Mouse (Mus musculus) inflammation-experienced regulatory T-cells, adult 6 months (primary cell): ENCODE data around the gene Ccdc171. TPM values are rescaled to one million over a fixed set of nuclear protein-coding genes. Genes with fewer than 3 reads are reported as not detected.
"Not testable (repeated sequence)": the region's sequence is repeated elsewhere in the genome, so short reads cannot be mapped to it uniquely, and the experiment has no call there.

ENCODE experiments used
- ATAC-seq: one replicate; pipeline ENCODE4 v1.8.0; 2017
- polyA plus RNA-seq, 3 experiments: library from polyadenylated mRNA; unstranded; fragments of 100-300 nt; shearing (Covaris generic); gene quantifications; one replicate each; pipeline ENCODE4 v1.2.1; 2017

Gene Ccdc171
- polyA plus RNA-seq, 3 experiments from 2014 or later, result 6.4 to 15.4 (median 14.2) TPM

DNA sequence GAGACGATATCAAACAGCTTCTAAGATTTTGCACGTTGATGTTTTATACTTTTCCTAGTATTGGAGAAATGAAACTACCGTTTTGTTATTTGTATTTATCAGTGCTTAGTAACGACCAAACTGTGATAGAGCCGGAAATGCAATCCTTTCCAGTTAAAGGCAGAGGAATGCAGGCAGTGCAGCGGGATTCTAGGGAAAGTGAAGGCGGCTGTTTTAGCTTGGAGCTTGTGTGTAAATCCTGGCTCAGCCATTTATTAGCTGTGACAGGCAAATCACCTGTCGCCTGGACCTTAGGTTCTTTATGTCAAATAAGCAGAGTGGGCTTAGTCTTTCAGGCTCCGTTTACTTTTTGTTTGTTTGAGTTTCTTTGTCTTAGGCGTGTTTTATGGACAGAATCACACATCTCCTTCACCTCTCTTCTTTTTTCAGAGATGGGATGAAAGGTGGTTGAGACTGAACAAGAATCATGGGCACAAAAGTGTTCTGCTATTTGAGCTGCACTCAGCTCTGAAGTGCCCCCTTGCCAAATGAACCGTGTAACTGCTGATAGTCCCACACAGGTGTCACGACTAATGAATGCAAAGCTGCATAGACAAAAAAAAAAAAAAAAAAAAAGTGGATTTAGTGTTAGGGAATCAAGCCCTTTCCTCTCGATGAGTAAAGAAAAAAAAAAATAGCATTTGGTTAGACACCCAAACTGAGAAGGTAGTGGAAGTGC lies 1.1 kb downstream of the Ccdc171 start:
- no peak for ATAC-seq

DNA sequence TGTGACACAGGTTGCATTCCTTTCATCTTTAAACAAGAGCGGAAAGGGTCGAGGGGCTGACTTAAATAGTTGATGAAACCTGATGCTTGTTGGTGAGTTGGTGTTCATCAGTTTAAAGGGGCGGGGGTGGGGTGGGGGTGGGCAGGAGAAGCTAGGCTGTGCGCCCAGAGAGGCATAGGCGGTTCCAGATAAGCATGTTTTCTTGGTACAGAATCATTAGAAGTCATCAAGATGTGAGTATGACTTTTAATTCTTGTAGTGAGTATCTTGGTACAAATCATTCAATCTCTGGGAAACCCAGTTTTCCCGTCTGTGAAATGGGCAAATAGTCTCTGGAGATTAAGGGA lies 1.6 kb downstream of the Ccdc171 start:
- ATAC-seq, result no peak

DNA sequence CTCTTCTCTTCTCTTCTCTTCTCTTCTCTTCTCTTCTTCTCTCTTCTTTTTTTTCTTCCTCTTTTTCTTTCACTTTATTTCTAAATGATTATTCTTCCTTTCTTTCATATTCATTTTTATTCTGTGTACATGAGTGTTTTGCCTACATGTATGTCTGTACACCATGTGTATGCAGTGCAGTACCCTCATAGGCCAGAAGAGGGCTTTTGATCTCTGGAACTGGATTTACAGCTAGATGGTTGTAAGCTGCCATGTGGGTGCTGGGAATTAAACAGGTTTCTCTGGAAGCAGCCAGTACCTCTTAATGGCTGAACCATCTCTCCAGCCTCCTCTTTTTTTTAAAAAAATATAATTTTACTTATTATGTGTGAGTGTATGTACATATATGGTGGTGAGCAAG lies 2.6 kb downstream of the Ccdc171 start:
- no peak for ATAC-seq

DNA sequence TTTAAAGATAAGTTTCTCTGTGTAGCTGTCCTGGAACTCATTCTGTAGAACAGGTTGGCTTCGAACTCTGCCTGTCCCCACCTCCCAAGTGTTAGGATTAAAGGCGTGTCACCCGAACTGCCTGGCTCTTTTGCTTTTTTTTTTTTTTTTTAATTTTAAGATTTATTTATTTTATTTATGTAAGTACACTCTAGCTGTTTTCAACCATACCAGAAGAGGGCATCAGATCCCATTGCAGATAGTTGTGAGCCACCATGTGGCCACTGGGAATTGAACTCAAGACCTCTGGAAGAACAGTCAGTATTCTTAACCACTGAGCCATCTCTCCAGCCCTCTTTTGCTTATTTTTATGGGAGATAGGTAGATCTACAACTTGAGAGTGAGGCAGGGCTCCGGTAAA lies 4.7 kb downstream of the Ccdc171 start:
- not testable (repeated sequence) for ATAC-seq

DNA sequence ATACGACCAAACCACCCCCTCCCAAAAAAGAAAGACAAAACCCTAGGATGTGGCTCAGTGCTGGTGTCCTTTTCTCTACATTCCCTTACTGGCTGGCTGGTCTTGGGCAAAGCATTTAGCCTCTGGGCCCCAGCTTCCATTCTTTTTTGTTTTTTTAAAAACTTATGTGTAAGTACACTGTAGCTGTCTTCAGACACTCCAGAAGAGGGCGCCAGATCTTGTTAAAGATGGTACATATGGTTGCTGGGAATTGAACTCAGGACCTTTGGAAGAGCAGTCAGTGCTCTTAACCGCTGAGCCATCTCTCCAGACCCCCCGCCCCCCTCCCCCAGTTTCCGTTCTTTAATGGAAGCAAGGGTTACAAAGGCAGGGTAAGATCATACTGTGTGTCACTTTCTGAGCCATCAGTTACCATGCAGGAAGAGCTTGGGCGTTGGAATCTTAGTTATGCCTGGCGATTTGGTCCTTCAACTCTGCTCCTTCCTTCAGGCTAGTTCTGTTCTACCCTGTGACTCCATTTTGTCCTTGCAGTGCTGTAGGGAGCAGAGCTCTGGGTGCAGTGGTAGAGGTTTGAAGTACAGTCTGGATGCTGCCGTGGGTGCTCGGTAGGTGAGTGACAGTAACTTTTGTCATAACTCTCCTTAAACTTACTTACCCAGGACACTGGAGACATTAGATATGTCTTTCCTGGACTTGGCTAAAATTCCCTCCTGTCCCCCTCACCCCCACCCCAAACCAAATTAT lies 8.0 kb downstream of the Ccdc171 start:
- no peak for ATAC-seq

DNA sequence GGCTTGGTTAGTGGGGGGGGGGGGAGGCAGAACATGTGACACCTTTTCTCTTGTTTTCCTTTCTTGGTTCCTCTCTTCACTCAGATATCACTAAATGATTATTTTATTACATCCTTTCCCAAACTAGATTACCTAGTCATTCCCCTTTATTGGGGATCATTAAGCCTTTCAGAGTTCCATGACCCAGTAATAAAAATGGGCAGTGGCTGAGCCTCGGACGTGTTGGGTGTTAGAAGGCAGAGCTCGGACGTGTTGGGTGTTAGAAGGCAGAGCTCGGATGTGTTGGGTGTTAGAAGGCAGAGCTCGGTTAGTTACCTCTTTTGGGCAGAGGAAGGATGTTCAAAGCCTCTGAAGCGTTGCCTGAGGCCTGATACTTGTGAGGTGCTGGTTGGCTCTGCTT lies 8.7 kb downstream of the Ccdc171 start:
- ATAC-seq, result no peak

DNA sequence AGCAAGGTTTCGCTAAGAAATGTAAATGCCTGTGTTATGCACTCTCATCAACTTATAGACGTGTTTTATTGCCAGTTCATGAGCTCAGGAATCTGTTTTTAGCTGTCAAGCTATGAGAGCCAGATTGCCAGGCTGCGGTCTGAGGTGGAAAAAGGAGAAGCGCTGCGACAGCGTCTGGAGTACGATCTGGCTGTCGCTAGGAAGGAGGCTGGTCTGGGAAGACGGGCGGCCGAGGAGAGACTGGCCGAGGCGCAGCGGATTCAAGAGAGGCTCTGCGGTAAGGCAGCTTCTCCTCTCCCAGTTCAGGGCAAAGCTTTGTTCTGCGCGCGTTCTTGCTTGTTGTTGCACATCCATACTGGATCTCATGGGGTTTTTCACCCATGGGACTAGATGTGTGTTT lies 24.2 kb downstream of the Ccdc171 start:
- ATAC-seq, result no peak

DNA sequence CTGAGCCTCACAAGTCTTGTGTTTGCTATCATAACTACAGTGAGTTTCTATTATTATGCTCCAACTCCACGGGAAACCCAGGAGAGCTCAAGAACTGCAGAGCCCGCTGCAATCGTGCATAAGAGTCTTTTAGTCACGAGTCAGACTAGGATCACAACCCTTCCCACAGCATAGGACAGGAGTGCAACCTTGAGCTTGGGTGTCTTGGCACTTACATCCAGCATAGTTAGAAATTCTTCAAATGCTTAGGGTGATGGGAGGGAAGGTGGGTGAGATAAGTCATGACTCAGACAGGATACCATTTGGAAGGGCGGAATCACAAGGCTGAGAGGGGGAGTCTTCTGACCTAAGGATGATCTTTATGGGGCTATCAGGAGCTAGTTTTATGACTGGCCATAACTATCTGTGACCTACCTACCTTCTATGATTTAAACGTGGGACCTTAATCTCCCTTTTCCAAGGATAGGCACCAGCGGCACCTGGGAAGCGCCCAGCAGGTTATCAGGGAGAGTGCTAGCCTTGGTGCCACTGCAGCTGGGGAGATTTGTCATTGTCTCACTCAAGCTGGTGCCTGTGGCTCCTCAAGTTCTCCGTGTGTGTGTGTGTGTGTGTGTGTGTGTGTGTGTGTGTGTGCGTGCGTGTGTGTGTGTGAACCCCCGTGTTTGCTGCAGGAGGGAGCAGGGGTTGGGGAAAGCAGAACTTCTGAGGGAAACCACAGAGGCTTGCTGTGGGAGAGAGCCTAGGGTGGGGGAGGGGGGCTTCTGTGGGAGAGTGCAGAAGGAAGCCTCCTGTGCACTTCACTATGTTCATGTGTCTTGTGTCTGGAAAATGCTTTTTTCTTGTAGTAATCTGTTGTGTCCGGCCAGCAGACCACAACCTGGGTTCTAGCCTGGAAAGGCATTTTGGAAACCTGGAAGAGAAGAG lies 42.1 kb downstream of the Ccdc171 start:
- no peak for ATAC-seq

DNA sequence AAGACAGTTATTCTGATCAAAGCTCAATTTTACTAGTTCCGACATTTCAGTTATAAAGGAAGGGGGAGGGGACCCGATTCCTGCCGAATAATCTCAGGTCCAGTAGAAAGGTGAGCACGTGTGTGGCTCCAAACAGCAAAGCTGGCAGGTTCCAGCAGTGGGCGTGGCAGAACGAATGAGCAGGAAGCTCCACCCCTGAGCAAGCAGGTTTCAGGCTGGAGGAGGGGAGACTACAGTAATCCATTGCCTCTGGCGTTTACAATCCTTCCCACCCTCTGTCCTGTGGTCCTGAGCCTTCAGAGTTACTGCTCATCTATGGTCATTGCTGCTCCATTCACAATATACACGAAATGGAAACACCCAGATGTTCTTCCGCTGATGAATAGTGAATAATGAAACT lies 42.8 kb downstream of the Ccdc171 start:
- ATAC-seq, result peak; percentile 54

DNA sequence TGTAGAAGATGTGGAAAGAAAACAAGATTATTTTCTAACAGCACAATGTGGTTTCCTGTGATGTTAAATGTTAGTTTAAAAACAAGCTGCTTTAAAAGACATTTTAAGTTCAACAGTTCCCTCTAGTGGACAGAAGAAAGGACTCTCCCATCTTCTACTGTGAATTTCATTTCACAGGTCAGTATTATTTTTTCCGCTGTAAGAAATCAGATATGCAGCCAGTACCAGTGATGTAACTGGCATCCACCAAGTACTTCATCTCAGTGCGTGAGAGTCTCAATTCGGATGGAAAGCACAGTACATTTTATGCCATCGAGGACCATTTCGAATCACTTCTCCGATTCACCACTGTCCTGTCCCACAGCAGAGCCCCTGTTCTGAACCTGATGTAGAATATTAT lies 45.2 kb downstream of the Ccdc171 start:
- ATAC-seq, result peak; percentile 84

DNA sequence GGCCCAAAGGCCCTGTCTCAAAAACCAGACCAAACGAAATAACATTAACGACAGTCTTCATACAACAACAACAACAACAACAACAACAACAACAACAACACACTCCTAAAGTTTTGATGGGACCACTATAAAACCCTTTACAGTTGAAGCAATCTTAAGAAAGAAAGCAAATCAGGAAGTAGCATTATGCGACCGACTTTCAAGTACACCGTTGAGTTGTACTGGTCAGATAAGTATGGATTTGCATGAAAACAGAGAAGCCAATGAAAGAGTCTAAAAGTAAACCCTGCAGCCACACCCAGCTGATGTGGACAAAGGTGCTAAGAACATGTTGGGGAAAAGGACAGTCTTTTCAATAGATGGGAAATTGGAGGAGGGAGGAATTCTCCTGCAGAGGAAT lies 45.7 kb downstream of the Ccdc171 start:
- no peak for ATAC-seq

DNA sequence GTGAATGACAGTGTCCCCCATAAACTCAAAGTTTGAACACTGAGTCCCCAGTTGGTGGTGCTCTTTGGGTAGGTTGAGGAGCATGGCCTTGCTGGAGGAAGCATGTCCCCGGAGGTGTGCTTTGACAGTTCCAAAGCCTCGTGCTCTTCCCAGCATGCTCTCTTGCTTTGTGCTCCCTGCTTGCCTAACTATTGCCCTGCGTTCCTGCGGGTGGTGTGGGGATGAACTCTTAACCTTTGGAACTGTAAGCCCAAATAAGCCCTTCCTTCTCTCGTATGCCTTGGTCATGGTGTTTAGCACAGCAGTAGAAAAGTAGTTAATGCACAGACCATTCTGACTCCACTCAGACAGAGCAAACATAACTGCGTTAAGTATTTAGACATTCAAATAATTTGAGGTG lies 47.2 kb downstream of the Ccdc171 start:
- no peak for ATAC-seq

DNA sequence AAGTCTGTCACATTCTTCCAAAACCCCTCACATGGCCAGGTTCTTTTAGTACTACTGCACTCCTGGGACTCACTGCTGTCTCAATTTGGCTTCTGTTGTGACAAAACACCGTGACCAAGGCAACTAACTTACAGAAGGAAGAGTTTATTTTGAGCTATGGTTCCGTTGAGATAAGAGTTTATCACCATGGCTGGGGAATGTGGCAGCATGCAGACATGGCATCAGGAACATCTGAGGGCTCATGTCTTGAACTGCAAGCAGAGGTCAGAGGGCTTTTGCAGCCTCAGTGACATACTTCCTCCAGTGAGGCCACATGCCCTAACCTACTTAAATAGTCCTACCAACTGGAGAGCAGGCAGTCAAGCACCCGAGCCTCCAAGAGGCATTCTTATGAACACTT lies 51.0 kb downstream of the Ccdc171 start:
- ATAC-seq, result no peak

DNA sequence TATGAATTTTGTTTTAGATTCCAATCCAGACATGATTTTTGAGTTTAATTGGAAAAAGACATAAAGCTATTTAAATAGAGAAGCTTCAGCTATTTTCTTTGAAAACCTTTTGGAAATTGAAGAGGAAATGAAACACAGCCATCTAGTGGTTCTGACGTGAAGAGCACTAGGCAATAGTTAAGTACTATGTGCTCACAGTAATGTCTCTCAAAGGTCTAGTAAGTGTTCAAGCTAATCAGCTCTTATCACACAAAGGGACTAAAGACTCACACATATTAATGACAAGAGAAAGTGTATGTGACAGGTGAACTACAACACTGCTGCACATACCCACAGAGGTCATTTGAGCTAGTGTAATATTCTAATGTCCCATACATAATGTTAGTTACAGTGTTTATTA lies 54.8 kb downstream of the Ccdc171 start:
- ATAC-seq, result no peak

DNA sequence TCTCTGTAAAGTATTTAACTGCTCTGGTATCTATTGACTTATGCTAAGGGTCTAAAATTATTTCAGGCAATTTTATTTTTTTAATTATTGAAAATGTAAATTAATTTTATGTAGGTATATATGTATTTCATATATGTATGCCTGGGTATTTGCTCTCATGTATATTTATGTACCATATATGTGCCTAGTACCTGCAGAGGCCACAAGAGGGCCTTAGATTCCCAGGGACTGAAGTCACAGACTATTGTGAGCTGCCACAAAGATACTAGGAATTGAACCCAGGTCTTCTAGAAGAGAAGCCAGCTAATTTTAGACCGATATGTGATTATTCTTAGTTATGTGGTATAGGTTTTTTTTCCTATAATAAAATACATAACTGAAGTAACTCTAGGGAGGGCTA lies 62.2 kb downstream of the Ccdc171 start:
- ATAC-seq, result no peak

DNA sequence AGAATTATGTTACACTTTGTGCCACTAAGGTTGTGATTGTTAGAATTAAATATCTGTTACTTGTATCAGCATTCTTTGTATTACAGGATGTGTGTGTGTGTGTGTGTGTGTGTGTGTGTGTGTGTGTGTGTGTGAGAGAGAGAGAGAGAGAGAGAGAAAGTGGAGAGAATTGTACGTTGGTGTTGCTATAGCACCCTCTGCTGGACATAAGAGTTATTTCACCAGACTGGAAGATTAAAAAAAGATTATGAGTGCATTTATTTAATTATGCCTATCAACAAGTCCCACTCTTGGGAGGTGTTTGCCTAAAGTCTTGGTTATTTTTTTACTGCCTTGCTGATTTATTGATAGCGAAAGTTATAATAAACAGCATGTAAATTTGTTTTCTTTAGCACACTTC lies 71.1 kb downstream of the Ccdc171 start:
- peak; percentile 50 for ATAC-seq

DNA sequence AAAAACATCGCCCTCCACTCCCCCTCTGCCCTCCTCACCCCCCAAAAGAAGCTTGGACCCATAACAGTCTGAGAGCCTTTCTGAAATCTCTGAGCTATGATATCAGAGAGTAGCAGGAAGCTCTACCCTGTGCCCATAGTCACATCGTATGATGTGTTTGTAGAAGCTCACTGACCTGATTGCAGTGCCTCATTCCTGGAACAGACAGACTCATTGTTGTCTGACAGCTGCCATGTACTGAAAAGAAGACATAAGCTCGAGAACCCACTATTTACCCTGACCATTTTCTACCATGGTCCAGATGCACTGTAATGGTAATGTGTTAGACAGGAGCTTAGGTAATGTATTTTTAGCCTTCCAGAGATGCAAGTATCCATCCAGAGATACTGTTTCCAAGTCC lies 85.8 kb downstream of the Ccdc171 start:
- ATAC-seq, result no peak

DNA sequence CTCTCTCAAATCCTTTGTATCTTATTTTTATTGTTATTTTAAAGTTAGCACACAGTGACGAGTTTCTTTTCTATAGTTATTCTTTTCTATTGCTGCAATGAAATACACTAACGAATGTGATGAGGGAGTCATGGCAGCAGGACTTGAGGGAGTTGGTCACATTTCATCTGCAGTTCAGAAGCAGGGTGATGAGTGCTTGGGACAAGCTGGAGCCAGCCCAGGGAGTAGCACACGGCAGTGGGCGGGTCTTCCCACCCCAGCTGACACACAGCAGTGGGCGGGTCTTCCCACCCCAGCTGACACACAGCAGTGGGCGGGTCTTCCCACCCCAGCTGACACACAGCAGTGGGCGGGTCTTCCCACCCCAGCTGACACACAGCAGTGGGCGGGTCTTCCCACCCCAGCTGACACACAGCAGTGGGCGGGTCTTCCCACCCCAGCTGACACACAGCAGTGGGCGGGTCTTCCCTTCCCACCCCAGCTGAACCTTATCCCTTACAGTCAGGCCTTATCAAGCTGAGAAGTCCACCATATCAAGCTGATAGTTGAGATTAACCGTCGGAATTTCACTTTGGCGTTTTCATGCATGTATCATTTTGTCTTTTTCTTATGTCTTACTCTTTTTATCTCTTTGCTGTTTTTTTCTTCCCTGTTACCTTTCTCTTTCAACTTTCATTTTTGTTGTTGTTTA lies 97.8 kb downstream of the Ccdc171 start:
- not testable (repeated sequence) for ATAC-seq

DNA sequence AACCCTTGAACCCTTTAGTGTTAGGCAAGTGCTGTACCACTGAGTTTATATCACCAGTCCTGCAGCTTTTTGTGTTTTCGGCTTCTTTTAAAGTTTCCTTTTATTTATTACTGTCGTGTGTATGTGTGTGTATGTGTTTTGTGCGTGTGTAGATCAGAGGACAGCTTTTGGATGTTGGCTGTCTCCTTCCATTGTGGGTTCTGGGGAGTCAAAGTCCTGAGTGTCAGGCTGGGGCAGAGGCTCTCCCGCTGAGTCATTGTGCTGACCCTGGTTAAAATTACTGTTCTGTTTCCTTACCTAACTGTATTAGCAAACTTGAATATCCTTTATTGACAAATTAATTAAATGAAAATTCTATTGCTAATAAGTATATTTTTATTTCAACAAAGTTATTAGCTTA lies 98.4 kb downstream of the Ccdc171 start:
- ATAC-seq, result no peak

DNA sequence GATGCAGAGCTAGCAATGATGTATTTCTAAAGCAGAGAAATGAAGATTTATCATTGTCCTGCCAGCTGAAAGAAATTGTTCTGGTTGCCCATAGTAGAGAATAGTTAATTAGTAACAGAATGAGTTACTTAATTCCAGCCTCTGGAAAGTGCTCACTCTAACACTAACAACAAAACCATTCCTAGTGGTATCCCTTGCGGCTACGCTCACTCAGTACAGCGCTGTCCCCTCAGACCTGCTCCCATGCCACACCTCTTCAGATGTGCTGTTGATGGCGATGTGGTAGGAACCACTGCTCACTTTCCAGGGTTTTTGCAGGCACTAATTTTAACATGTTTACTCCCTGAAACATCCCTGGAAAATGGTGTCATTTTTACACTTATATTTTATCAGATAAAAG lies 126.1 kb downstream of the Ccdc171 start:
- no peak for ATAC-seq

DNA sequence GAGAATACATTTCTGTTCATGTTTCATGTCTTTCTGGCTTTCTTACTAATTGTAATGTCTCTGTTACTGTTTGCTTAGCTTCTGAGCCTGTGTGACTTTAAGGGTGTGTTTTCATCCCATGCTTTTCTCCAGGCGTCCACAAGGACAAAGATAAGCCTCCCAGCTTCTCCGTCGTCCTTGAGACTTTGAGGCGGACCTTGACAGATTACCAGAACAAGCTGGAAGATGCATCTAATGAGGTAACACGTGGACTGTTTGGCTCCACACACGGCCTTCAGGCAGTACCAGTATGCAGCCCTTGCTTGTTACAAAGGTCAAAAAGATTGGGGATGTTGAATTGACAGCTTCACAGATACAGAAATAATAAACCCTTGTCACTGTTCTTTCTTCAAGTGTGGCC lies 130.1 kb downstream of the Ccdc171 start:
- no peak for ATAC-seq

DNA sequence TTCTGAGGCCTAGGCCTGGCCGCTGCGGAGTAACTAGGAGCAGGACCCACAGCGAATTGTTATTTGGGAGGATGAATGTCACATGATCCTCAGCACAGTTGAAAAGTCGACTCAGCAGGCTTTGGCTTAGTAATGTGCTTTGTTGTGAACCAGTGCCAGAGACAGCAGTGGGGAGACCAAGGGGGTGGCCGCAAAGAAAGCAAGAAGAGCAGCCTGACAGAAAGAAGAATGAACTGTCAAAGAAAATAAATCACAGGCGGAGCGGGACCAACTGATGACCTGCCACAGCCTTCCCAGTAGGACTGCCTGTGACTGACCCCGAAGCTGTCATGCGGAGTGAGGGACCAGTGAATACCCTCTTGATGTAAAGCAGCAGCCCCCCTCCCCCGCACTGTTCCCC lies 131.2 kb downstream of the Ccdc171 start:
- ATAC-seq, result no peak

DNA sequence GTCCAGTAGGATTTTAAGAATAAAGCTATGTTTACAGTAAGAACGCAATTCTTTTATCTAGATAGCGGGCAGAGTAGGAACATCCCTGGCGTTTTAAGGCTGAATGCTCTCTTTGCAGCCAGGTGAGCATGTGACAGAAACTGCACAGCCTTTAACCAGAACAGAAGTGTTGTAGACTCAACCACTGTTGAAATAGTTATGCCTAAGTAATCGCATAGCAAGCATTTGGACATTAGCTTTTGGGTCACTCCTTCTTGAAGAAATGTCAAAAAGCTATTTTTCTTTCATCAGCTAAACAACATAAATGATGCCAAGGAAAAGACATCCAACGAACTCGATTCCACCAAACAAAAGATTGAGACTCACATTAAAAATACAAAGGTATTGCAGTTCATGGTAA lies 131.7 kb downstream of the Ccdc171 start:
- no peak for ATAC-seq
